Mouse (Mus musculus) NIH3T3 (cell line): ENCODE data around the gene Elovl6.

Experiments used
- DNase-seq: peaks from one replicate; pipeline ENCODE4 v3.0.0-alpha.2; 2012; ENCODE audit warnings: low read depth

Elovl6 gene

DNA sequence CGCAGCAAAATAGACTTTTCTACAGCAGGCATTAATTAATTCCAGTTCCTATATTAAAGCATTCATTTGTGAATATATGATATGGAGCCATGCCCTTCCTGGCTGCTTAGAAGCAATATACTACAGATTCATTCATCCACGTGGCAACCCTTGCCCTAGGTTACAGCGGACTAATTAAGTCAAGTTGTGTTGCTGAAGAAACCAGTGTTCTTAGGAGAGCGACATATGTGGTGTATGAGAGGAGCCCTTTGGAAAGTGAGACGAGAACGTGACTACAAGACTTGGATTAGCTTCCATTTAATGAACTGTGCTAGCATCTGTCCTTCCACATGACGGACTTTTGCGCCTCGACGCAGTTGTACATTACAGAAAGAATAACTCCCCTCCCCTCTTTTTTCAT, 115.2 kb downstream of the Elovl6 start:
- DNase-seq: no peak

DNA sequence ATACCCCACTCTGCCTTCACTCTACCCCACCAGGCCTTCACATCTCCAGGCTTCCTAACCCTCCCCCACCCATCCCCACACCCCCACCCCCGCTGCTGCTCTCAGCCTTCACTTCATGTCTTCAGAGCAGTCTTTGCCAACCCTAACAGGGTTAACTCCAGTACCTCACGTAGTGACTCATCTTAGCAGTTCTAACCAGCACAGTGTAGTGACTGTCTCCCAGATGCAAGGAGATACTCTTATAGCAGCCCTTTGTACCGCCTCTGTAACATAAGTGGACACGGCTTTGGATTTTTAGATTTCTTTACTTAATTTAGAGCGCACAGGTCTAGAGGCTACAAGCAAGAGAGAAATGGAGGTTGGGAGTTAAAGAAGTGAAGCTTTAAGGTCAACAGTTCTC, 116.4 kb downstream of the Elovl6 start:
- peak; percentile 32 for DNase-seq

DNA sequence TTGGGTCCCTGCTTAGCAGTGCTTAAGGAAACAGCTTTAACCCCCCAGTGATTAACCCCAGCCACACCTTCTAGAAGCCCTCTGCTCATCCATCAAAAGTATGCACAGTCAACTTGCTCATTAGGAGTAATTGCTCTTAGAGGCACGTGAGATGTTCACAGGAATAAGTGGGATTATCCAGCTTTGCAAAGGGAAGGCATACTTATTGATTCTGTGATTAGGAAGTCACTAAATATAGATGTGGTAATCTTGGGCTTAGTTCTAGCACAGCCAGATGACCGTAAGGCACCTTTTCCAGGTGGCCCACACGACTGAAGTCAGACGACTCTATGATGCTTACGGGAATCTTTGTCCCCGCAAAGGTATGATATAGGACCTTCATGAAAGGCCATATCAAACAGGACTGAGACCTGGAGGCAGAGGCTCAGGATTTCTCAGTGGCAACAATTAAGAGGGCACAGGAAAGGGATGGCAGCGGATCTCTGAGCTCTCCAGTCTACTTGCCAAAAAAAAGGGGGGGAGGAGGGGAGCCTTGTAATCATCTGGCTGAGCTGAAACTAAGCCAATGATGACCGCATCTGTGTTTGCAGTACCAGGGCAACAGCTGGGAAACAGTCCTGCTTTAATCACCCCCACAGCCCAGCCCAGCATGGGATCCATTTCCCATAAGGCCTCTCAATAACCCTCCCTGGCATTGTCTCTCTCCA, 117.6 kb downstream of the Elovl6 start:
- peak; percentile 76 for DNase-seq

DNA sequence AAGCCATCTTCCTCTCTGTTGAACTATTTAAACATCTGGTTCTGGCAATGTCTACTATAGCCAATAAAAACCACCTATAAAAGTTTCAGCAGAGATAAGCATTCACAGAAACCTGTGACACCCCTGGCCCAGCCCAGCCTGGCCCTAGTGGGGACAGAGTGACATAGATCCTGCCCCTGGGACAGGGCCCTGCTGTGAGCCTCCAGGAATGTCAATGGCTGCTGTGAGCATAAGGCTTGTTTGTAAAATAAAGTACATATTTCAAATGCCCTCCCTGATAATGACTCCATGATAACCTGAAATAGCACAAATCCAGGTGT, 118.1 kb downstream of the Elovl6 start:
- no peak for DNase-seq

DNA sequence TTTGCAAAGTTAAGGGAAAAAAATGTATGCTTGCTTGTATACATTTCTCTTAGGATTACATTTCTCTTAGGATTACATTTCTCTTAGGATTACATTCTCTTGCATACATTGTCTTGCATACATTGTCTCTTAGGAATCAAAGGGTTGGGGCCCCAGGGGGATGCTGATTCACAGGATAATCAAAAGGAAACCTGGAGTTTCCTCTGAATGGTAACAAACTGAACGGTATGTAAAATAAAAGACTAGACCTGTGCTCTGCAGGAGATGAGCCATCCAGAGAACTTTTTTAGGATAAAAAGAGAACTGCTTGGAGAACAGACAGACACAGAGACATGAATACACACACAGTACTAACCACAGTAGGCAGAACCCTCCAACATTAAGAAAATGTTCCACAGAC, 118.8 kb downstream of the Elovl6 start:
- no peak for DNase-seq

- DNase-seq: no peak
Observed at GRCm38 (mm10) chr3:129651765-129652164, 119.6 kb downstream of the Elovl6 start.

DNA sequence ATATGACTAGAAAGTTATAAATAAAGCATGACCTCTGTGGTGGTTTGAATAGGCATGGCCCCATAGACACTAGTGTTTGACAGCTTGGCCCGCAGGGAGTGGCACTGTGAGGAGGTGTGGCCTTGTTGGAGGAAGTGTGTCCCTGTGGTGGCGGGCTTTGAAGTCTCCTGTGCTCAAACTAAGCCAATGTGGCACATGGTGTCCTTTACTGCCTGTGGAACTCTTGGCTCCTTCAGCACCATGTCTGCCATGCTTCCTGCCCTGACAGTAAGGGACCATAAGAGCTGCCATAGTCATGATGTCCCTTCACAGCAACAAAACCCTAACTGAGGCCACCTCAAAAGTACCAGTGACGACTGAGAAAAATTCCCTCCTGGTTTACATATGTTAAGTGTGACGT, 120.3 kb downstream of the Elovl6 start:
- DNase-seq: no peak

DNA sequence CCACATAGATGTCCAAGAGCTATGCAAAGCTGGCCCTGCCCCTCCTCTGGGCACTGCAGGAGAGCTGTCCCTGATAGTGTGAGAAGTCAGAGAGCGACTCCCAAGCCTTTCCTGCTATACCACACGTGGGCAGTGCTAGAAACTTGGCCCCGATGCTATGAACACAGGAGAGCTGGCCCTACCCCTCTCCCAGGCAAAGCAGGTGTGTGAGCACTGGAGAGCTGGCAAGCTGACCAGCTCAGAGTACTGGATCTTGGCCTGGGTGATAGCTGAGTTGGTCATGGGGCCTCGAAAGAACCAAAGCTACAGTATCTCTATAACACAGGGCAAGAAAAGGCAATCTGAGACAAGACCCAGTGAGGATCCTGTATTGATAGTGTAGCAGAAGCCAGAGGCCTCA, 124.4 kb downstream of the Elovl6 start:
- DNase-seq: no peak

DNA sequence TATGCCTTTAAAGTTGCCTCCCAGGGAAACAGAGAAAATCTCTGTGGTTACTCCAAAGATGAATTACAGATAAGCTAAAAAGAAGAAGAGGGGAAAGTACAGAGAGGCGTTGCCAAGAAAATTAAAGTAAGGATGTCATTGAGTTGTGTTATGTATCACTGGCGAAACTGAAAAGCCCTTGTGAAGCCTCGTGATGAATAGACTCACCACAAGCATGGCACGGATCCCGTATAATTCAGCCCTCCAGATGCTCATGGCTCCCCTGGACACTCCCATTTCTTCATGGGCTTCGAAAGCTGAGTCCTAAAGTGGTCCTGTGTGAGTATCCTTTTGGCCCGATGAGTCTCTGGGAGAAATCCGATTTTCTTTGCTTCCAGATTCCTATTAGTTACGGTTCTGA, 125.1 kb downstream of the Elovl6 start:
- DNase-seq: peak; percentile 66

- no peak for DNase-seq
Observed at GRCm38 (mm10) chr3:129657775-129658174, 125.6 kb downstream of the Elovl6 start.

DNA sequence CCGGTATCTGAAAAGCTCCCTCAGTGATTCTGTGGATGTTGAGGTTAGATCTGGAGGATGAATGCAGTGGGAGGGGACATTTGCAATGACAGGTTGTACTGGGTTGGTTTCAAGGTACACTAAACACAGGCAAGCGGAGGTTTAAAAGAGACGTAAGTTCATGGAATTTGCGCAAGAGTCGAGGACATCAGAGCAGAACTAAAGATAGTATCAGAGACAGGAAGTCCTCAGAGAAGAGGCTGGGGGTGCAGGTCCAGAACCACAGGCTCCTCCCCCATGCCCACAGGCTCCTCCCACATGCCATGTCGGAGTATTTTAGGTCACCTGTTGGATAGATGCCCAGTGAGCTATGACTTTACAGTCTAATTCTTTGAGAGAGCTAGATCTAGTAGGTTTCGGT, 126.6 kb downstream of the Elovl6 start:
- no peak for DNase-seq

- no peak for DNase-seq
Observed at GRCm38 (mm10) chr3:129663906-129664305, 131.8 kb downstream of the Elovl6 start.

- no peak for DNase-seq
Observed at GRCm38 (mm10) chr3:129675923-129676322, 143.8 kb downstream of the Elovl6 start.

- DNase-seq: no peak
Observed at GRCm38 (mm10) chr3:129680258-129680657, 148.1 kb downstream of the Elovl6 start.

GRCm38 (mm10) chr3:129681841-129682240, 149.7 kb downstream of the Elovl6 start:
- DNase-seq: no peak

- DNase-seq: no peak
Observed at GRCm38 (mm10) chr3:129682389-129682788, 150.2 kb downstream of the Elovl6 start.

- peak; percentile 20 for DNase-seq
Observed at GRCm38 (mm10) chr3:129683060-129683679, 151.0 kb downstream of the Elovl6 start.

- DNase-seq: no peak
Observed at GRCm38 (mm10) chr3:129686196-129686595, 154.0 kb downstream of the Elovl6 start.

GRCm38 (mm10) chr3:129686698-129687333, 154.7 kb downstream of the Elovl6 start:
- peak; percentile 89 for DNase-seq

DNA sequence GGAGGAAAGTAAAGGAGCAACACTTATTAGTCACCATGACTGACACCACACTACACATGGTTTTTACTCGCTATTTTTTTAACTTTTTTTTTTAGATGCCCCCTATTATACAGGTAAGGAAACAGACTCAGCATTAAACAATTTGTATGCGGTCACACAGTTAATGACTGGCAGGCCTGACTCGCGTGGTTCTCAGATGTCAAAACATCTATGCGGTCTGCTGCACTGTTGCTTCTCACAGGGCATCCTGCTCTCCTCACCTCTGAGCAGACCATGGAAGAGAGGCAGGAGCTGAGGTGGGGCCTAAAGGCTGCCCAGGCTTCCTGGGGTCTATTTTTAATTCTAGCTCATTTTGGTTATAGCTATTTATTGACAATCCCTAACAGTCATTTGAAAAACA, 155.3 kb downstream of the Elovl6 start:
- DNase-seq: no peak
